Mouse (Mus musculus) limb, embryonic 10.5 days (tissue): ENCODE results near the gene Actr10. TPM values are rescaled to one million over a fixed set of nuclear protein-coding genes. Genes with fewer than 3 reads are reported as not detected.

Experiments
- DNase-seq: peaks from one replicate; pipeline ENCODE4 v3.0.0-alpha.2; 2017; ENCODE audit warnings: low spot score
- H3K27ac ChIP-seq: fragments of 300-500 bp; sonication (generic); 2 replicates; pipeline ENCODE4 v1.5.1; 2016; ENCODE audit warnings: mild to moderate bottlenecking
- H3K27me3 ChIP-seq: fragments of 300-500 bp; sonication (generic); 2 replicates; pipeline ENCODE4 v1.6.1; 2016; ENCODE audit warnings: low read depth, mild to moderate bottlenecking; ENCODE audit not compliant: poor library complexity, severe bottlenecking
- H3K36me3 ChIP-seq: fragments of 300-500 bp; sonication (generic); 2 replicates; pipeline ENCODE4 v1.6.1; 2016; ENCODE audit warnings: mild to moderate bottlenecking, moderate library complexity
- H3K4me1 ChIP-seq: fragments of 300-500 bp; sonication (generic); 2 replicates; pipeline ENCODE4 v1.6.1; 2016
- H3K4me3 ChIP-seq: fragments of 300-500 bp; sonication (generic); 2 replicates; pipeline ENCODE4 v1.5.1; 2016; ENCODE audit warnings: mild to moderate bottlenecking, moderate library complexity
- H3K9me3 ChIP-seq: fragments of 300-500 bp; sonication (generic); replicated peaks from 2 replicates; pipeline ENCODE4 v1.6.1; 2016; ENCODE audit warnings: mild to moderate bottlenecking
- WGBS: fragments of 180-500 bp; shearing (Covaris S2); methylation state at CpG from one replicate; pipeline ENCODE4 v1.1.7; 2016; 5-methylcytosine and 5-hydroxymethylcytosine counted together
- polyA plus RNA-seq: library from polyadenylated mRNA; unstranded; fragments of >200 nt; fragmentation: Nextera tagmentation; extraction: Ambion mirVana; gene quantifications from 2 replicates; pipeline ENCODE4 v1.2.1, GENCODE M21; 2016

Gene Actr10
- polyA plus RNA-seq: 221 and 232 TPM in 2 replicates

DNA sequence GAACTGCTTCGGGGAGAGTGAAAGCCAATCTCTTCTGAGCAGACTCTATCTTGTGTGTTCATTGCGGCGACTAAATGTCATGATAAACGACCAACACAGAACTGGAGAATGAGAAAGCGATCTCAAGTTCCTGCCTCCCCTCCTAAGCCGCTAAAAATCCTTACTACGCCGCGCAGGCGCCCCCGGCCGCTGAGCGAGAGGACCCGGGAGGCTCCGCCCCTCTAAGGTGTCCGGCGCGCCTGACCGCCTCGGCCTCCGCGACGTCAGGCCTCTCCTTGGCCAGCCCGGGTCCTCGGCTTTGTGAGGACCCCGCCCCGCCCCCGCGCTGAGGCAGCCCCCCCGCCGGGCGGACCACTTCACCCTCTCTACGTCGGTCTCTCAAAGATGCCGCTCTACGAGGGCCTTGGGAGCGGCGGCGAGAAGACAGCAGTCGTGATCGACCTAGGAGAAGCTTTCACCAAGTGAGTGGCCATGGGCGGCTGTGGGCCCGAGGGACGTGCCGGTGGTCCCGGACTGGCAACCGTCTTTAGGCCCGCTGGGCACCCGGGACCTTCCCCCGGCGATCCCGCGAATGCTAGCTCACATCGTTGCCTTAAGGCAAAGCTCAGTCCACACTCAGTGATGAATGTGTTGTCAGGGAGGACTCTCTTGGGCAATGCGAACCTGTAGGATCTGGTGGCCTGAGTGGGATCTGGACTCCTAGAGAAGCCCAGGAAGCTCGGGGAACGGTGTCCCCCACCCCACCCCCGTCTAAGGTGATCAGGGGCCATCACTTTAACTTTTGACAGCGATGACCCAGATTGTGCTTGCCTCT lies at the start of gene Actr10:
Gene Actr10 (plus strand): TSS at position 287 of the 814 bp plus-strand sequence.
- under 1% methylated on average over 59 of the region's 59 CpGs for WGBS
- Histone ChIP-seq H3K9me3 (no peaks in the 10 kb centered on the region), H3K27me3 (no peaks in the 10 kb centered on the region), H3K4me3 (peak within 1 kb of the TSS; percentile 97), H3K36me3 (peaks cover 22% of the 10 kb centered on the region), H3K4me1 (peaks cover 7% of the 10 kb centered on the region), H3K27ac (peak within 1 kb of the TSS; percentile 91)
- DNase-seq: peak; percentile 97

DNA sequence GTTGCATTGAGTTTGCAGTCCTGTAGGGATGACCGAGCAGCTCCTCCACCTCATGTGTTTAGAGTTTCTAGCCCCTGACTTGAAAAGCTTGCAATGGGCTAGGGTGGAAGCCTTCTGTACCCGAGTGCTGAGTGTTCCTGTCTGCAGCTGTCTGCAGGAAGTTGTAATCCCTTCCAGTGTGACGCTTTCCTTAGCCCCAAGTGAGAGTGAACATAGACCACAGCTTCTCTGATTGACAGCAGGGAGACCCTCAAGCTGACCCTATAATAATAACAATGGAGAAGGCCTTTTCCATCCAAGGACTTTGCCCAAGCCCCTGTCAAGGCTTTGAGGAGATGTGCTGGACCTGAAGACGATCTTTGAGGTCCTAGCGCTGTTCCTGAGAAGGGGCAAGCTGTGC lies 47.3 kb upstream of the Actr10 start:
- no peak for DNase-seq
- H3K4me1 ChIP-seq: no peaks in the 10 kb centered on the region
- H3K27me3 ChIP-seq: no peaks in the 10 kb centered on the region
- no peaks in the 10 kb centered on the region for H3K9me3 ChIP-seq
- no peak overlapping the region for H3K4me3 ChIP-seq
- H3K36me3 ChIP-seq: peaks cover 97% of the 10 kb centered on the region
- 88% methylated on average over 5 of the region's 5 CpGs for WGBS
- no peak overlapping the region for H3K27ac ChIP-seq

GRCm38 (mm10) chr12:70890874-70891470 lies 46.7 kb upstream of the Actr10 start:
- H3K36me3 ChIP-seq: peaks cover 97% of the 10 kb centered on the region
- H3K4me3 ChIP-seq: no peak overlapping the region
- H3K9me3 ChIP-seq: no peaks in the 10 kb centered on the region
- no peaks in the 10 kb centered on the region for H3K27me3 ChIP-seq
- no peaks in the 10 kb centered on the region for H3K4me1 ChIP-seq
- H3K27ac ChIP-seq: no peak overlapping the region
- WGBS: 91% methylated on average over 8 of the region's 8 CpGs
- no peak for DNase-seq

DNA sequence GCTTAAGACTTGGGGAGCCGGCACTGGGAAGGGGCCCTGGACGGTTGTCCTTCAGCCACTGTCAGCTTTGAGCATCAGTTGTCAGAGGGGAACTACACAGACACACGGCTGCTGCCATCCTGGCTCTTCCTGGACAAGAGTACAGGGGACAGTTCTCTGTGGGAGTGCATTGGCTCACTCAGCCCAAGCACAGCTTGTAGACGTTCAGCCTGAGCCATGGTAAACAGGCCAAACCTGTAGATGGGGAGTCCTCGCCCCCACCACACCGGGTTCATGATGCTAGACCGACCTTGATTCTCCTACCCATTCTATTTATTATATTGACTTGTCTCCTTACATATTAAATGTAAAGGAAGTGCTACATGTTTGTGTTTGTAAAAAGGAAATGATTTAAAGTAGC lies 42.4 kb upstream of the Actr10 start:
- Histone ChIP-seq H3K27ac (no peak overlapping the region), H3K9me3 (no peaks in the 10 kb centered on the region), H3K4me3 (no peak overlapping the region), H3K4me1 (no peaks in the 10 kb centered on the region), H3K27me3 (no peaks in the 10 kb centered on the region), H3K36me3 (peaks cover 97% of the 10 kb centered on the region)
- WGBS: 92% methylated on average over 7 of the region's 7 CpGs
- no peak for DNase-seq

DNA sequence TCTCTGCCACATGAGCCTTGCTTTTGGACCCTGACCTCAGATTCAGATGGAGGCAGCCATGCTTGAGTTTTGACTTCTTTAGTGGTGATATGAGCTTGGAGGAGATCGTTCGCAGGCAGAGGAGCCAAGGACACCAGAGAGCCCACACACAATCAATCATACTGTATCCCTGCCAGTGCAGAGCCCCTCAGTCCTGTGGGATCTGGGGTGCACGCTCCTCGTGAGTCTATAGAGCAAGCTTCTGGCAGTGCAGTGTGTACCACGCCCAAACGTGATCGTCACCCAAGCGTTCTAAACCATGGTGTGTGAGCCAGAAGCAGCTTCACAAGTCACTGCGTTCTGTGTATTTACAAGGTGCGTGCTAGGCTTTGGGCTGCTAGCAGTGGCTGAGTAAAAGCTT lies 41.6 kb upstream of the Actr10 start:
- 91% methylated on average over 10 of the region's 10 CpGs for WGBS
- H3K9me3 ChIP-seq: no peaks in the 10 kb centered on the region
- H3K36me3 ChIP-seq: peaks cover 95% of the 10 kb centered on the region
- no peak overlapping the region for H3K4me3 ChIP-seq
- H3K27me3 ChIP-seq: no peaks in the 10 kb centered on the region
- no peaks in the 10 kb centered on the region for H3K4me1 ChIP-seq
- H3K27ac ChIP-seq: no peak overlapping the region
- DNase-seq: no peak

DNA sequence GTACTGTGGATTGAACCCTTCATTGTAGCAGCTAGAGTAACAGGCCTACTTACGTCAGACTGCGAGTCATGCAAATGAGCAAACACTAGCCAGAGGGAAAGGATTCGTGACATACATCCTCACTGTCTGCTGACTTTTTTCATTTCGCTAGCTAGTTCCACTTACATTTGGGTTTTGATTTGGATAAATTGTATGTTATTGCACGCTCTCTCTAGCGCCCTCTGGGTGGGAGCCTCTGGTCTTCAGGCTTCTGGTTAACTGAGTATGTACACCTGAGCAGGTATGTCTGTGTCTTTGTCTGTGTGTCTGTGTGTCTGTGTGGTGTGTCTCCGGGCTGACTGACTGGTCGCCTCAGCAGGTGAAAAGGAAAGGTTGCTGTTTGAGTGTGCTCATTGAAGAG lies 40.2 kb upstream of the Actr10 start:
- no peak for DNase-seq
- WGBS: 86% methylated on average over 8 of the region's 8 CpGs

DNA sequence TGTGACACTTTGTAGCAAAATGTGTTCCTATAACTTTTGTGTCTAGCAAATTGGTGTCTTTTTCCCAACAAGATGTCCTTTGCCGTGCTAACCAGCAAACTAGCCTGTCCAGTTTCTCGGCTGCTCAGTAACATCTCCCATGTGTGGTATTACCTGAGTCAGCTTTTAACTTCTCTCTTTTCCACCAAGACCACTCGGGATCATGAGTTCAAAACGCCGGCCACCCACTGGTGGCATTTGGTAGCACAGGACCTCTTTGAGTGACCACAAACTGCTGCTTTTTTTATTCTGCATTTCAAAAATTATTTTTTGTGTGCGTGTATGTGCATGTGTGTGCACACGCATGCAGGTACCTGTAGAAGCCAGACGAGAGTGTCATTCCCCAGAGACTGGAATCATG lies 39.2 kb upstream of the Actr10 start:
- 89% methylated on average over 8 of the region's 8 CpGs for WGBS

More for the DNA sequence above, 40.2 kb upstream of the Actr10 start:
- Histone ChIP-seq H3K9me3 (no peaks in the 10 kb centered on the region), H3K27ac (no peak overlapping the region), H3K4me1 (no peaks in the 10 kb centered on the region), H3K36me3 (peaks cover 93% of the 10 kb centered on the region), H3K4me3 (no peak overlapping the region), H3K27me3 (no peaks in the 10 kb centered on the region)

DNA sequence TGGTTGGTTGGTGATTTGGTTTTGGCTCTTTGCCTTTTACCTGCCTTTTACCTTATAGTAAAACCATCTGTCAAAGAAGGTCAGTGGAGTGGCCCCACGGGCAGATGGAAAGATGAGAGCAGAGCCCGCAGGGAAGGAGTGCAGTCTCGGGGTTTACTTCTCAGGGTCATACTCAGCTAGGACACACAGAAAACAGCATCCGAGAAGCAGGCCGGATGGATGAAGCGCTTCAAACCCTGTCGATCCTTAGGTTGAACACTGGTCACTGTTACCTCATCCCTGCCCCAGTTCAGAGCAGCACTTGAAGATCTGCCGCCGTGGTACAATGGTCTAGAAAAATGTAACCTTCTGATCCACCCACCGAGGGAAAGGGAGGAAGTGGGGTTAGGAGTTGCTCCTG lies 33.2 kb upstream of the Actr10 start:
- peaks cover 46% of the 10 kb centered on the region for H3K36me3 ChIP-seq
- no peak for DNase-seq
- peaks cover 4% of the 10 kb centered on the region; the same call in 1 of the 2 replicates for H3K4me1 ChIP-seq
- H3K27me3 ChIP-seq: no peaks in the 10 kb centered on the region
- H3K27ac ChIP-seq: no peak overlapping the region
- no peak overlapping the region for H3K4me3 ChIP-seq
- no peaks in the 10 kb centered on the region for H3K9me3 ChIP-seq
- 94% methylated on average over 10 of the region's 10 CpGs for WGBS

More for the DNA sequence above, 39.2 kb upstream of the Actr10 start:
- no peak overlapping the region for H3K27ac ChIP-seq
- peaks cover 93% of the 10 kb centered on the region for H3K36me3 ChIP-seq
- no peaks in the 10 kb centered on the region for H3K9me3 ChIP-seq
- no peak overlapping the region for H3K4me3 ChIP-seq
- no peak for DNase-seq
- H3K4me1 ChIP-seq: no peaks in the 10 kb centered on the region
- H3K27me3 ChIP-seq: no peaks in the 10 kb centered on the region

GRCm38 (mm10) chr12:70906867-70907266 lies 30.8 kb upstream of the Actr10 start:
- H3K4me3 ChIP-seq: no peak overlapping the region
- whole genome bisulfite sequencing: 78% methylated on average over 9 of the region's 9 CpGs
- H3K27ac ChIP-seq: no peak overlapping the region
- no peaks in the 10 kb centered on the region for H3K27me3 ChIP-seq
- H3K4me1 ChIP-seq: peaks cover 11% of the 10 kb centered on the region; the same call in 1 of the 2 replicates
- DNase-seq: peak; percentile 29
- H3K36me3 ChIP-seq: peaks cover 26% of the 10 kb centered on the region
- no peaks in the 10 kb centered on the region for H3K9me3 ChIP-seq

- no peak for DNase-seq
- WGBS: 81% methylated on average over 11 of the region's 11 CpGs
- peaks cover 20% of the 10 kb centered on the region for H3K36me3 ChIP-seq
- peaks cover 11% of the 10 kb centered on the region; the same call in 1 of the 2 replicates for H3K4me1 ChIP-seq
- no peak overlapping the region for H3K27ac ChIP-seq
- no peak overlapping the region for H3K4me3 ChIP-seq
- H3K9me3 ChIP-seq: no peaks in the 10 kb centered on the region
- H3K27me3 ChIP-seq: no peaks in the 10 kb centered on the region
These were observed 30.0 kb upstream of the Actr10 start for GRCm38 (mm10) chr12:70907651-70908050.

GRCm38 (mm10) chr12:70908076-70908475 lies 29.6 kb upstream of the Actr10 start:
- 83% methylated on average over 4 of the region's 4 CpGs for WGBS
- H3K4me3 ChIP-seq: no peak overlapping the region
- no peaks in the 10 kb centered on the region for H3K27me3 ChIP-seq

DNA sequence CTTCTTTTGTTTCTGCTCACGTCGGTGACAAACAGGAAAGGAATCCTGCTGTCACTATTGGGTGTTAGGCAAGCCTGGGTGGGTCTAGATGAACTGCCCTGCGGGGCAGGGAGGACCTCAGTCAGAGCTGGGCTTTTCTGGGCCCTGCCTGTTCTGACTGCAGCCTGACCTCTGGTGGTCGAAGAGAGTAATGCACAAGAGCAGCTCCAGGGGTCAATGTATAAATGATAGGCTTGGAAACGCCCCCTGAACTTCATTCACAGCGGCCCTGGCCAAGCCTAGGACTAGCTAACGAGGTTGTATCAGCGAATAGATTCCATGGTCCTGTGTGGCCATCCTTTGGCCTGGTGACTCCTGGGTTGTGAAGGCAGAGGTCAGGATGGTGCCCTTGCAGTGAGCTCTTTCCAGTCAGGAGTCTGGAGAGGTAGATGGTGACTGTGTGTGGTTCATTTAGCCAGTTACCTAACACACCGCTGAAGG lies 27.4 kb upstream of the Actr10 start:
- Histone ChIP-seq H3K4me3 (no peak overlapping the region), H3K4me1 (peaks cover 11% of the 10 kb centered on the region; the same call in 1 of the 2 replicates), H3K36me3 (no peaks in the 10 kb centered on the region), H3K27ac (no peak overlapping the region), H3K9me3 (no peaks in the 10 kb centered on the region), H3K27me3 (no peaks in the 10 kb centered on the region)
- WGBS: 15% methylated on average over 9 of the region's 9 CpGs
- DNase-seq: peak; percentile 86

More at GRCm38 (mm10) chr12:70908076-70908475, 29.6 kb upstream of the Actr10 start:
- Histone ChIP-seq H3K27ac (no peak overlapping the region), H3K4me1 (peaks cover 11% of the 10 kb centered on the region; the same call in 1 of the 2 replicates), H3K36me3 (peaks cover 16% of the 10 kb centered on the region), H3K9me3 (no peaks in the 10 kb centered on the region)
- DNase-seq: no peak

DNA sequence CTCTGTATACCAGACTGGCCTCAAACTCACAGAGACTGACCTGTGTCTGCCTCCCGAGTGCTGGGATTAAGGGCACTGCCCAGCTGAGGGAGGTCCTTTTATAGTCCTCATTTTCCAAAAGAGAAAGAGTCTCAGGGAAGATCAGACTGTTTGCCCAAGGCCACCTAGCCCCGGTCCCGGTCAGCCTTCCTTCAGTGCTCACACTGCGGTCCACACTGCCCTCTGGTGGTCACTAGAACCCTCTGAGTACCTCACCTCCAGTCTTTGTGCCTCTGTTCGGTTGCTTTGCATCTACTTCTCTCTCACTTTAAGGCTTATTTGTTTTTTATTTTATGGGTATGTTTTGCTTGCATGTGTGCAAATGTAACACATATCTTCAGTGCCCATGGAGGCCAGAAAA lies 26.6 kb upstream of the Actr10 start:
- Histone ChIP-seq H3K4me1 (peaks cover 11% of the 10 kb centered on the region; the same call in 1 of the 2 replicates), H3K4me3 (no peak overlapping the region), H3K27me3 (no peaks in the 10 kb centered on the region), H3K9me3 (no peaks in the 10 kb centered on the region), H3K36me3 (no peaks in the 10 kb centered on the region), H3K27ac (no peak overlapping the region)
- peak; percentile 88 for DNase-seq
- WGBS: 17% methylated on average over 5 of the region's 5 CpGs
